Mouse (Mus musculus): ENCODE measurements at regions not wholly inside any gene's neighbourhood (a gene's known extent, or its start where the extent isn't known, plus 50 kb on each side); places are given as distances from the start of the nearest gene placed in this dataset.

DNA sequence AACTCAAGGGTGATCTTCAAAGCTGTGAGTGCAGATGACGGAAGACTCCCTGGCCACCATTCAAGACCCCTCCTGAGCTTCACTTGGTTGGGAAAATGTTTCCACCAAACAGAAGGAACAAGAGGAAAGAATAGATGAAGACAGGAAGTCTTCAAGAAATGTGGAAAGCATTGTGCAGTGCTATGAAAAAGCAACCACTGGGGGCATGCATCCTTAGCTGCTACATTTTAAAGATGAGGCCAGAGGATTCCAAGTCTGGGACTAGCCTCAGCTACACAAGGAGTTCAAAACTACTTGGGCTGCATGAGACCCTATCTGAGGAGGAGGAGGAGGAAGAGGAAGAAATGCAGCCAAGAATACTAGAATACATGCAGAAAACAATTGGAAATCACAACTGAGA, 207.6 kb upstream of the Hes1 start:
- H3ac ChIP-seq (ENCODE audit: control insufficient read depth, insufficient read length) = no peak overlapping the region
- no peaks in the 10 kb centered on the region for H3K36me3 ChIP-seq (ENCODE audit: control insufficient read depth, insufficient read depth)

DNA sequence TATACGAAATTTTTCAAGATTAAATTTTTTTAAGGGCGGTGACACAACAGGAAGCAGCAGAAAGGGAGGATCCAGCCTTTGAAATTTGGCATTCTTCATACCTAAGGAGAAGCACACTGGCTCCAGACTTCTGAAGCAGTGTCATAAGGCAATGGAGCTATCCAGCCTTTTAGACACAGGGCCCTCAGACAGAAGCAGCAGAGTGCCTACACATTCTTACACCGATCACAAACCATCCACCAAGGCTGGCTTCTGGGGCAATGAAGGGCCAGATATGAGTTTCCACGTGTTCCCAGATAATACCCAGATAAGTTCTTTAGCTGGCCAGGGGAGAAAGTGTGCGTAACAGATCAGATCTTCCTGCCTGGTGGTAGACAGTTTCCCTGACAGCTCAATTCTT, 205.5 kb upstream of the Hes1 start:
- no peaks in the 10 kb centered on the region for H3K79me2 ChIP-seq (ENCODE audit: control insufficient read depth, insufficient read depth)
- TF ChIP-seq POLR2AphosphoS2 (IDR thresholded peaks at IDR 0.05; ENCODE audit: insufficient read length, low read depth) (no peak), USF1 (IDR thresholded peaks at IDR 0.05; ENCODE audit: low read depth) (no peak), E2F4 (IDR thresholded peaks at IDR 0.05; ENCODE audit: insufficient read depth) (no peak), REST (IDR thresholded peaks at IDR 0.05; ENCODE audit: insufficient read depth, insufficient read length) (no peak), TCF3 (IDR thresholded peaks at IDR 0.05; ENCODE audit: insufficient read length, low read depth) (no peak), MYOD1 (IDR thresholded peaks at IDR 0.05; ENCODE audit: control insufficient read depth in 1 of 3, insufficient read length in 2 of 3, low read depth in 2 of 3) (no peak), SRF (IDR thresholded peaks at IDR 0.05; ENCODE audit: control insufficient read depth, insufficient read length, low read depth) (no peak), TCF12 (IDR thresholded peaks at IDR 0.05; ENCODE audit: insufficient read depth, poor library complexity, severe bottlenecking) (no peak), MYOG (IDR thresholded peaks at IDR 0.05; ENCODE audit: control insufficient read depth in 1 of 3, insufficient read depth in 1 of 3, insufficient read length in 2 of 3, low read depth in 2 of 3) (no peak), MAX (IDR thresholded peaks at IDR 0.05; ENCODE audit: low read depth) (no peak), CEBPB (IDR thresholded peaks at IDR 0.05; ENCODE audit: insufficient read depth, poor library complexity, severe bottlenecking) (no peak), POLR2A (IDR thresholded peaks at IDR 0.05; ENCODE audit: insufficient read length, low read depth) (no peak)
- H3K36me3 ChIP-seq (ENCODE audit: control insufficient read depth, insufficient read depth) = no peaks in the 10 kb centered on the region
- no peak overlapping the region for H3K4me3 ChIP-seq
- no peak overlapping the region for H3K4me2 ChIP-seq (ENCODE audit: low read depth)
- no peak overlapping the region for H3ac ChIP-seq (ENCODE audit: control insufficient read depth, insufficient read length)
- H3K27me3 ChIP-seq (ENCODE audit: control insufficient read depth, insufficient read depth, insufficient read length) = no peaks in the 10 kb centered on the region

More for the DNA sequence above, 207.6 kb upstream of the Hes1 start:
- Histone ChIP-seq H3K4me2 (ENCODE audit: low read depth) (no peak overlapping the region), H3K27me3 (ENCODE audit: control insufficient read depth, insufficient read depth, insufficient read length) (no peaks in the 10 kb centered on the region), H3K4me3 (no peak overlapping the region), H3K79me2 (ENCODE audit: control insufficient read depth, insufficient read depth) (no peaks in the 10 kb centered on the region)
- TF ChIP-seq E2F4 (IDR thresholded peaks at IDR 0.05; ENCODE audit: insufficient read depth) (no peak), POLR2A (IDR thresholded peaks at IDR 0.05; ENCODE audit: insufficient read length, low read depth) (no peak)

DNA sequence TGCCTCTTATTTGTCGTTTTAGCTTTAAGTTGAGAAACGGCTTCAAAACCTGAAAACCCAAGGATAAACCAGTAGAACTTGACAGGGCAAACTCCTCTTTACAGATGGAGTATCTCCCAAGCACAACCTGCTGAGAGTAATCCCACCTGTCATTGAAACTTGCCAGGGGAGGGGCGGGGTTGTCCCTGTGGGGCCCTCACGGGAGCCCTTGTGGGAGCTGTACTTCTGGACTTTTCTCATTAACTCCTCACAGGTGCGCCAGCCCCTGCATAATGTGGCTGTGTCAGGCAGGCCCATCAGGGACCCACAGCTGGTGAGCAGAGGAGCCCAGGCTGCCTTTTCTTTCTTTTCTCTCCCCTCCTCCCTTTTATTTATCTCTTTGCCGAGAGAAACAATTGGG, 203.9 kb upstream of the Hes1 start:
- no peak for TF ChIP-seq MAX (IDR thresholded peaks at IDR 0.05; ENCODE audit: low read depth)
- no peak for TF ChIP-seq POLR2AphosphoS2 (IDR thresholded peaks at IDR 0.05; ENCODE audit: insufficient read length, low read depth)
- TF ChIP-seq REST (IDR thresholded peaks at IDR 0.05; ENCODE audit: insufficient read depth, insufficient read length) = no peak
- TF ChIP-seq TCF3 (IDR thresholded peaks at IDR 0.05; ENCODE audit: insufficient read length, low read depth) = no peak
- TF ChIP-seq MYOG (IDR thresholded peaks at IDR 0.05; ENCODE audit: control insufficient read depth in 1 of 3, insufficient read depth in 1 of 3, insufficient read length in 2 of 3, low read depth in 2 of 3) = no peak
- no peak for TF ChIP-seq TCF12 (IDR thresholded peaks at IDR 0.05; ENCODE audit: insufficient read depth, poor library complexity, severe bottlenecking)
- no peak for TF ChIP-seq CEBPB (IDR thresholded peaks at IDR 0.05; ENCODE audit: insufficient read depth, poor library complexity, severe bottlenecking)
- no peak for TF ChIP-seq SRF (IDR thresholded peaks at IDR 0.05; ENCODE audit: control insufficient read depth, insufficient read length, low read depth)
- no peak for TF ChIP-seq MYOD1 (IDR thresholded peaks at IDR 0.05; ENCODE audit: control insufficient read depth in 1 of 3, insufficient read length in 2 of 3, low read depth in 2 of 3)
- TF ChIP-seq E2F4 (IDR thresholded peaks at IDR 0.05; ENCODE audit: insufficient read depth) = no peak
- TF ChIP-seq USF1 (IDR thresholded peaks at IDR 0.05; ENCODE audit: low read depth) = no peak
- TF ChIP-seq POLR2A (IDR thresholded peaks at IDR 0.05; ENCODE audit: insufficient read length, low read depth) = no peak
- Histone ChIP-seq H3K79me2 (ENCODE audit: control insufficient read depth, insufficient read depth) (no peaks in the 10 kb centered on the region), H3K36me3 (ENCODE audit: control insufficient read depth, insufficient read depth) (no peaks in the 10 kb centered on the region), H3K4me3 (no peak overlapping the region), H3K4me2 (ENCODE audit: low read depth) (no peak overlapping the region), H3K27me3 (ENCODE audit: control insufficient read depth, insufficient read depth, insufficient read length) (no peaks in the 10 kb centered on the region), H3ac (ENCODE audit: control insufficient read depth, insufficient read length) (no peak overlapping the region)

DNA sequence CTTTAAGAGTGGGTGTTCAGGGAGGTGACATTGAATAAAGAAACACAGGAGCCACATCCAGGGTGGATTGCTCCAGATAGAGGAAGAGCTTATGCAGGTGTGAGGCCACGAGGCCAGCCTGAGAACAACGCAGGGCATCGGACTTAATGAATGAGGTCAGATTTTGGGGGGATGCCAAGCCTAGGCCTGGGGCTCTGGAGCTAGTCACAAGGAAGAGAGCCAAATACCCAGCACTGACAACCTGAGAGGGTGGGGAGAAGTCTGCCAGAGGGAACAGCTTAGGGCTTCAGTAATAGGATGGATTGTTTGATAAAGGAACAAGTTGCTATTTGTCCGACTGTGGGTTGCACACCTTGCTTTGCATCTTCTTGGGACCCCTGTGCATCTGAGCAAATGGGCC, 203.1 kb upstream of the Hes1 start:
- no peak for TF ChIP-seq TCF3 (IDR thresholded peaks at IDR 0.05; ENCODE audit: insufficient read length, low read depth)
- no peak for TF ChIP-seq USF1 (IDR thresholded peaks at IDR 0.05; ENCODE audit: low read depth)
- no peak for TF ChIP-seq MYOG (IDR thresholded peaks at IDR 0.05; ENCODE audit: control insufficient read depth in 1 of 3, insufficient read depth in 1 of 3, insufficient read length in 2 of 3, low read depth in 2 of 3)
- TF ChIP-seq CEBPB (IDR thresholded peaks at IDR 0.05; ENCODE audit: insufficient read depth, poor library complexity, severe bottlenecking) = no peak
- TF ChIP-seq POLR2A (IDR thresholded peaks at IDR 0.05; ENCODE audit: insufficient read length, low read depth) = no peak
- no peak for TF ChIP-seq MAX (IDR thresholded peaks at IDR 0.05; ENCODE audit: low read depth)
- TF ChIP-seq REST (IDR thresholded peaks at IDR 0.05; ENCODE audit: insufficient read depth, insufficient read length) = no peak
- no peak for TF ChIP-seq E2F4 (IDR thresholded peaks at IDR 0.05; ENCODE audit: insufficient read depth)
- TF ChIP-seq TCF12 (IDR thresholded peaks at IDR 0.05; ENCODE audit: insufficient read depth, poor library complexity, severe bottlenecking) = no peak
- no peak for TF ChIP-seq MYOD1 (IDR thresholded peaks at IDR 0.05; ENCODE audit: control insufficient read depth in 1 of 3, insufficient read length in 2 of 3, low read depth in 2 of 3)
- no peak for TF ChIP-seq SRF (IDR thresholded peaks at IDR 0.05; ENCODE audit: control insufficient read depth, insufficient read length, low read depth)
- no peak for TF ChIP-seq POLR2AphosphoS2 (IDR thresholded peaks at IDR 0.05; ENCODE audit: insufficient read length, low read depth)
- Histone ChIP-seq H3K4me2 (ENCODE audit: low read depth) (no peak overlapping the region), H3K36me3 (ENCODE audit: control insufficient read depth, insufficient read depth) (no peaks in the 10 kb centered on the region), H3ac (ENCODE audit: control insufficient read depth, insufficient read length) (no peak overlapping the region), H3K4me3 (no peak overlapping the region), H3K79me2 (ENCODE audit: control insufficient read depth, insufficient read depth) (no peaks in the 10 kb centered on the region), H3K27me3 (ENCODE audit: control insufficient read depth, insufficient read depth, insufficient read length) (no peaks in the 10 kb centered on the region)

DNA sequence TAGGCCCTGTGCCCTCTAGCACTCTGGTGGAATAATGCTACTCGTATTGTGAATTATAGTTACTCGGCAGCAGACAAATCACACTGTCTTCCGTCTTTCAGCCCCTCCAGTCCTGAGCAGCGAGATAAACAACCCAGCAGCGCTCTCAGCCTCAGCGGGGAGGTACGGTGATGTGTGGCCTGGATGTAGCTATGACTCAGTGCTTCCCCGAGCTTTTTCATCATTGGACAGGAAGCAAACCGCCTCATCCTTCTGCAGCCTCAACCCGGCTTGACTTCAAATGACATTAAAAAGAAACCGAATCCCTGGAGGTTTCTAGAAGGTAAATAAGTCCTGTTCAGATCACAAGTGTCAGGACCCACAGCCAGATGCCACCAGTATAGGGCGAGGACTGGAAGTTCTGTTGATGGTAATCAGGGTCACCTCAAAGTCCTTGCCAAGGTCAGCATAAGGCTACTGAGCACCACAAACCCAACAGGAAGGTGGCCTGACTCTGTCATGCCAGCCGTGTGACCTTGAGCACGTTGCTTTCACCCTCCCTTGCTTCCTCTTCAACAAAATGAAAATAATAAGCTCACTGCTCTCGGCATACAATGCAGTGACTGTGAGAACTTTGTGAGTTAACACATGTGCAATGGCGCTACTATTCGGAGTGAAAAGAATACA, 199.0 kb upstream of the Hes1 start:
- H3K27me3 ChIP-seq (ENCODE audit: control insufficient read depth, insufficient read depth, insufficient read length) = no peaks in the 10 kb centered on the region
- no peaks in the 10 kb centered on the region for H3K36me3 ChIP-seq (ENCODE audit: control insufficient read depth, insufficient read depth)
- H3ac ChIP-seq (ENCODE audit: control insufficient read depth, insufficient read length) = no peak overlapping the region
- H3K4me3 ChIP-seq = no peak overlapping the region
- TF ChIP-seq TCF3 (IDR thresholded peaks at IDR 0.05; ENCODE audit: insufficient read length, low read depth) = no peak
- no peak for TF ChIP-seq POLR2A (IDR thresholded peaks at IDR 0.05; ENCODE audit: insufficient read length, low read depth)
- no peak for TF ChIP-seq SRF (IDR thresholded peaks at IDR 0.05; ENCODE audit: control insufficient read depth, insufficient read length, low read depth)
- no peak for TF ChIP-seq MAX (IDR thresholded peaks at IDR 0.05; ENCODE audit: low read depth)
- no peak for TF ChIP-seq USF1 (IDR thresholded peaks at IDR 0.05; ENCODE audit: low read depth)
- no peak for TF ChIP-seq MYOD1 (IDR thresholded peaks at IDR 0.05; ENCODE audit: control insufficient read depth in 1 of 3, insufficient read length in 2 of 3, low read depth in 2 of 3)
- TF ChIP-seq E2F4 (IDR thresholded peaks at IDR 0.05; ENCODE audit: insufficient read depth) = no peak
- TF ChIP-seq CEBPB (IDR thresholded peaks at IDR 0.05; ENCODE audit: insufficient read depth, poor library complexity, severe bottlenecking) = no peak
- TF ChIP-seq POLR2AphosphoS2 (IDR thresholded peaks at IDR 0.05; ENCODE audit: insufficient read length, low read depth) = no peak
- no peak for TF ChIP-seq REST (IDR thresholded peaks at IDR 0.05; ENCODE audit: insufficient read depth, insufficient read length)
- TF ChIP-seq TCF12 (IDR thresholded peaks at IDR 0.05; ENCODE audit: insufficient read depth, poor library complexity, severe bottlenecking) = no peak
- TF ChIP-seq MYOG (IDR thresholded peaks at IDR 0.05; ENCODE audit: control insufficient read depth in 1 of 3, insufficient read depth in 1 of 3, insufficient read length in 2 of 3, low read depth in 2 of 3) = no peak
- no peaks in the 10 kb centered on the region for H3K79me2 ChIP-seq (ENCODE audit: control insufficient read depth, insufficient read depth)
- H3K4me2 ChIP-seq (ENCODE audit: low read depth) = no peak overlapping the region
